Mouse (Mus musculus) stomach, adult 2 months (tissue): Measurements from ENCODE around the gene Brsk1. TPM values are rescaled to one million over a fixed set of nuclear protein-coding genes. Genes with fewer than 3 reads are reported as not detected.

Experiments
- polyA plus RNA-seq: library from polyadenylated mRNA; depleted of rRNA; stranded (reverse); fragments of >200 nt; gene quantifications from 2 replicates; pipeline ENCODE4 v1.2.3, GENCODE M21; 2012; rRNA removed

The Brsk1 gene
- 2.5 and 3.5 TPM in 2 replicates for polyA plus RNA-seq

GRCm38 (mm10) chr7:4690387-4690786 lies at the start of gene Brsk1:
Gene Brsk1, plus strand, starts transcription at chr7:4690604.

GRCm38 (mm10) chr7:4658912-4659551 lies 31.4 kb upstream of the Brsk1 start, which contains the start of gene Ppp6r1:
Gene Ppp6r1, minus strand, starts transcription at chr7:4659019.

GRCm38 (mm10) chr7:4684632-4685417 lies 5.6 kb upstream of the Brsk1 start, which contains the start of gene Hspbp1:
Gene Hspbp1, minus strand, starts transcription at chr7:4685068.

GRCm38 (mm10) chr7:4725169-4725568 lies 34.8 kb downstream of the Brsk1 start, which contains the start of gene Tmem150b:
Gene Tmem150b, minus strand, starts transcription at chr7:4725249.

GRCm38 (mm10) chr7:4739544-4740275 lies 49.3 kb downstream of the Brsk1 start, which contains the start of gene Kmt5c:
Gene Kmt5c, plus strand, starts transcription at chr7:4740115.

GRCm38 (mm10) chr7:4752821-4753570 lies 62.6 kb downstream of the Brsk1 start, which contains the start of gene Cox6b2:
Gene Cox6b2, minus strand, starts transcription at chr7:4753094.

Other genes starting within 250 kb of the Brsk1 start
- gene Rdh13, start 245.0 kb upstream of the Brsk1 start, polyA plus RNA-seq = 12.7 and 16.0 TPM in 2 replicates
- 26.8 and 36.5 TPM in 2 replicates for gene Eps8l1, start 229.9 kb upstream of the Brsk1 start, polyA plus RNA-seq
- 50.5 and 87.0 TPM in 2 replicates for gene Ppp1r12c, start 188.9 kb upstream of the Brsk1 start, polyA plus RNA-seq
- gene Tnnt1, start 174.2 kb upstream of the Brsk1 start, polyA plus RNA-seq = 0.67 and 1.7 TPM in 2 replicates
- 323 and 819 TPM in 2 replicates for gene Tnni3, start 166.4 kb upstream of the Brsk1 start, polyA plus RNA-seq
- gene Dnaaf3, start 158.2 kb upstream of the Brsk1 start, polyA plus RNA-seq = 2.5 and 2.6 TPM in 2 replicates
- gene Syt5, start 143.1 kb upstream of the Brsk1 start, polyA plus RNA-seq = 3.7 and 3.8 TPM in 2 replicates
- 7.3 and 7.4 TPM in 2 replicates for gene Ptprh, start 86.6 kb upstream of the Brsk1 start, polyA plus RNA-seq
- gene Tmem86b, start 59.2 kb upstream of the Brsk1 start, polyA plus RNA-seq = 5.9 and 8.5 TPM in 2 replicates
- gene Ppp6r1, start 31.6 kb upstream of the Brsk1 start, polyA plus RNA-seq = 60.2 and 68.9 TPM in 2 replicates
- 29.1 and 32.0 TPM in 2 replicates for gene Hspbp1, start 5.5 kb upstream of the Brsk1 start, polyA plus RNA-seq
- 15.3 and 16.5 TPM in 2 replicates for gene Tmem150b, start 34.6 kb downstream of the Brsk1 start, polyA plus RNA-seq
- gene Kmt5c, start 49.5 kb downstream of the Brsk1 start, polyA plus RNA-seq = 98.9 and 123 TPM in 2 replicates
- gene Cox6b2, start 62.5 kb downstream of the Brsk1 start, polyA plus RNA-seq = 7.0 and 10.5 TPM in 2 replicates
- gene Fam71e2, start 80.7 kb downstream of the Brsk1 start, polyA plus RNA-seq = not detected in 2 replicates
- 0.12 and 0.42 TPM in 2 replicates for gene Il11, start 92.3 kb downstream of the Brsk1 start, polyA plus RNA-seq
- gene Tmem190, start 92.3 kb downstream of the Brsk1 start, polyA plus RNA-seq = not detected in 2 replicates
- 157 and 379 TPM in 2 replicates for gene Tmem238, start 99.1 kb downstream of the Brsk1 start, polyA plus RNA-seq
- 174 and 224 TPM in 2 replicates for gene Rpl28, start 102.3 kb downstream of the Brsk1 start, polyA plus RNA-seq
- gene Ube2s, start 122.0 kb downstream of the Brsk1 start, polyA plus RNA-seq = 106 and 114 TPM in 2 replicates
- 0.68 and 1.5 TPM in 2 replicates for gene Shisa7, start 154.1 kb downstream of the Brsk1 start, polyA plus RNA-seq
- 17.4 and 25.7 TPM in 2 replicates for gene Isoc2b, start 179.7 kb downstream of the Brsk1 start, polyA plus RNA-seq
- gene Isoc2a, start 186.5 kb downstream of the Brsk1 start, polyA plus RNA-seq = 12.8 and 15.9 TPM in 2 replicates
- 0.05 TPM in 1 of 2 replicates, not detected in the other for gene Gm36210, start 215.9 kb downstream of the Brsk1 start, polyA plus RNA-seq
- 13.0 and 16.4 TPM in 2 replicates for gene Zfp628, start 224.6 kb downstream of the Brsk1 start, polyA plus RNA-seq
- 5.5 and 7.6 TPM in 2 replicates for gene Nat14, start 231.4 kb downstream of the Brsk1 start, polyA plus RNA-seq
- 4.7 and 6.8 TPM in 2 replicates for gene Ssc5d, start 235.2 kb downstream of the Brsk1 start, polyA plus RNA-seq